Mouse (Mus musculus): ENCODE measurements around the gene Arhgap17. TPM values are rescaled to one million over a fixed set of nuclear protein-coding genes. Genes with fewer than 3 reads are reported as not detected.
A peak's percentile ranks its signal among the peaks of the same experiment; 100 is the strongest.

Gene Arhgap17
- polyA plus RNA-seq, 1 experiment from 2014 or later, result 12.0 TPM

DNA sequence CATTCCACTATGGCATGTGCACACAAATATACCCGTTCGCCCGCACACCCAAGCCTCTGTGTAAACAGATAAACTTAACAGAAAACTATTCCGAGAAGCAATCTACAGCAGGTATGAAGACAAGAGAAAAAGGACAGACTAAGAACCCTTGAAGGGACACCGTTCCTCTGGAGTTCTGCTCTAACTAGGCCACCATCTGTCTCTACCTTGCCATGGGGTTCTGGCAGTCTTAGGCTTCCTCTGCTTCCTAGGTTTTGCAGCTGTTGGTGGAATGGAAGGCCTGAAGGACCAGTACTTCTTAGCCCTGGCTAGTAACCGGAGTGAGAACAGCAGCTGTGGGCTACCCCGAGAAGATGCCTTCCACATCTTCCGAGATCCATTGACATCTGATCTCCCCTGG is 111.6 kb downstream of the Arhgap17 start:
- no peak overlapping the region for H3K9ac ChIP-seq (replicated peaks; ENCODE audit: low read length)
- H3K9me3 ChIP-seq (ENCODE audit: control insufficient read depth, low read length), result no peaks in the 10 kb centered on the region
- H3K4me2 ChIP-seq (ENCODE audit: low read length), result no peak overlapping the region
- no peak overlapping the region for H3K4me3 ChIP-seq (replicated peaks; ENCODE audit: low read depth, low read length)
- ATAC-seq (ENCODE audit: low FRiP score, low TSS enrichment) (no peak), DNase-seq (no peak)
- 89% methylated on average over 8 of the region's 8 CpGs for WGBS
- H3K4me1 ChIP-seq (ENCODE audit: control insufficient read depth, insufficient read depth, low read length), result no peaks in the 10 kb centered on the region
- H3K27ac ChIP-seq (replicated peaks; ENCODE audit: low read depth, low read length), result no peak overlapping the region
- H3K36me3 ChIP-seq (ENCODE audit: control insufficient read depth, insufficient read depth, low read length), result no peaks in the 10 kb centered on the region
- H3K27me3 ChIP-seq (ENCODE audit: control insufficient read depth, insufficient read depth, low read length), result no peaks in the 10 kb centered on the region

DNA sequence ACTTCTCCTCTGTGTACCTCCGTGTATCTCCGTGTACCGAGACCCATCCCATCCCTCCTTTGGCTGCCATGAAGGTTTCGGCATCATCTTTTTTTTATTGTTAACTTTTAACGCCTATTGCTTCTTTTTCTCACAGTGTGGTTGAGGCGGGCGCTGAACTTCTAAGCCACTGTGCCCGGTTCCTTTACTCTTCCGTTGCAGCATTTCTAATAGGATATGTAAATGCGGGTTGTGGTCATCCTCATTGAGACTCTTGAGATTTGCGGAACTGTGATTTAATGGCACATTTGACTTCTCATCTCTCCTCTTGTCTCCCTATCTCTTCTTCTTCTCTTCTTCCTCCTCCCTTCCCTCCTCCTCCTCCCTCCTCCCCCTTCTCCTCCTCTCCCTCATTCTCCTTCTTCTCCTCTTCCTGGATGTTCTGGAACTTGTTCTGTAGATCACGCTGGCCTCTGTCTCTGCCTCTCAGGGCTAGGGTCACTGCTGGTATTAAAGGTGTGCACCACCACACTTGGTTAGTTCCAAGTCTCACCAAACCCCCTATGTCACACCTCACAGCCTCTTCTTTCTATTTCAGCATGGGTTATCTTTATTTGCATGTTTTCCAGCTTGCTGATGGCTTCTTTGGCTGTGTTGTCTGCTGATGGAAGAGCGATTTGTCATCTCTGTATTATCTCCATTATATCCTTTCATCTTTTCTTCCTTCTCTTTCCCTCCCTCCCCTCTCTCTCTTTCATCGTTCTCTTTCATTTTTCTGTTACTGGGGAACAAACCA is 115.3 kb downstream of the Arhgap17 start:
- Histone ChIP-seq H3K4me2 (ENCODE audit: low read length) (no peak overlapping the region), H3K27me3 (ENCODE audit: control insufficient read depth, insufficient read depth, low read length) (no peaks in the 10 kb centered on the region), H3K9ac (replicated peaks; ENCODE audit: low read length) (no peak overlapping the region), H3K4me3 (replicated peaks; ENCODE audit: low read depth, low read length) (no peak overlapping the region), H3K36me3 (ENCODE audit: control insufficient read depth, insufficient read depth, low read length) (no peaks in the 10 kb centered on the region), H3K9me3 (ENCODE audit: control insufficient read depth, low read length) (no peaks in the 10 kb centered on the region), H3K4me1 (ENCODE audit: control insufficient read depth, insufficient read depth, low read length) (no peaks in the 10 kb centered on the region), H3K27ac (replicated peaks; ENCODE audit: low read depth, low read length) (no peak overlapping the region)
- 90% methylated on average over 14 of the region's 14 CpGs for WGBS
- DNase-seq, result no peak
- ATAC-seq (ENCODE audit: low FRiP score, low TSS enrichment), result no peak

DNA sequence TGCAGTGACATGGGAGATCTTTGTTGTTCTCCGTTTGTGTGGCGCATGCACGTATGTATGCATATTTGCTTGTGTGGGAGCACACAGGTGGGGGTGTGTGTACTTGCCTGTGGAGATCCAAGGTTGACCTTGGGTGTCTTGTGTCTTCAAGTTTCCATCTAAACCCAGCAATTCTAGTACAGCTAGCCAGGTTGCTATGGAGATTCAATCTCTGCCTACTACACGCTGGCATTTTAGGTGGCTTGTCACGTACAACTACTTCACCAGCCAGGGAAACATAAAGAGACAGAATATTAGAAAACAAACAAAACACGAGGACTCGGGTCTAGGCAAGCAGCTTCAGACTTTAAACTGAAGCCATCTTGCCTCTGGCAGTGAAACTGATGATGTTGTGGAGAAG is 116.3 kb downstream of the Arhgap17 start:
- H3K9me3 ChIP-seq (ENCODE audit: control insufficient read depth, low read length), result no peaks in the 10 kb centered on the region
- no peak overlapping the region for H3K27ac ChIP-seq (replicated peaks; ENCODE audit: low read depth, low read length)
- 67% methylated on average over 7 of the region's 7 CpGs for WGBS
- H3K4me3 ChIP-seq (replicated peaks; ENCODE audit: low read depth, low read length), result no peak overlapping the region
- no peaks in the 10 kb centered on the region for H3K36me3 ChIP-seq (ENCODE audit: control insufficient read depth, insufficient read depth, low read length)
- DNase-seq, result peak; percentile 22
- no peak overlapping the region for H3K9ac ChIP-seq (replicated peaks; ENCODE audit: low read length)
- no peaks in the 10 kb centered on the region for H3K27me3 ChIP-seq (ENCODE audit: control insufficient read depth, insufficient read depth, low read length)
- ATAC-seq (ENCODE audit: low FRiP score, low TSS enrichment), result no peak
- H3K4me1 ChIP-seq (ENCODE audit: control insufficient read depth, insufficient read depth, low read length), result no peaks in the 10 kb centered on the region
- no peak overlapping the region for H3K4me2 ChIP-seq (ENCODE audit: low read length)

DNA sequence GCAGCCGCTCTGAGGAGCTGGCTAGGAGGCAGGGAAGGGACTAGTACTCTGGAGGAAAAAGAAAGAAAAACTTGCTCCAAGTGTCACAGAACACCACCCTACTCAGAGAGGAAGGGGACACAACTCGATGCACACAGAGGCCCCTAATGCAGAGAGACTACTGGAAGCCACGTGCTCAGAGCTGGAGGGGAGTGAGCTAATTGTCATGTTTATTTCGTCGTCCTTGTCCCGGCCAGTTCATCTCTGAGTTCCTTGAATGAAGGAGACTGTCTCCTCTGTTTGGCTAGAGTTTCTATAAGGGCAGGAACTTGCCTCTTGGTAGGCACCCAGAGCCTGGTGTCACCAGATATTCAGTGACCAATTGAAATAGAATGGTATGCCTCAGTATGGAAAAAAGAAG is 118.4 kb downstream of the Arhgap17 start:
- H3K9me3 ChIP-seq (ENCODE audit: control insufficient read depth, low read length), result no peaks in the 10 kb centered on the region
- 56% methylated on average over 6 of the region's 6 CpGs for WGBS
- no peak overlapping the region for H3K9ac ChIP-seq (replicated peaks; ENCODE audit: low read length)
- DNase-seq (no peak), ATAC-seq (ENCODE audit: low FRiP score, low TSS enrichment) (no peak)
- H3K4me2 ChIP-seq (ENCODE audit: low read length), result no peak overlapping the region
- no peaks in the 10 kb centered on the region for H3K27me3 ChIP-seq (ENCODE audit: control insufficient read depth, insufficient read depth, low read length)
- H3K27ac ChIP-seq (replicated peaks; ENCODE audit: low read depth, low read length), result no peak overlapping the region
- no peak overlapping the region for H3K4me3 ChIP-seq (replicated peaks; ENCODE audit: low read depth, low read length)
- H3K4me1 ChIP-seq (ENCODE audit: control insufficient read depth, insufficient read depth, low read length), result no peaks in the 10 kb centered on the region
- H3K36me3 ChIP-seq (ENCODE audit: control insufficient read depth, insufficient read depth, low read length), result no peaks in the 10 kb centered on the region

DNA sequence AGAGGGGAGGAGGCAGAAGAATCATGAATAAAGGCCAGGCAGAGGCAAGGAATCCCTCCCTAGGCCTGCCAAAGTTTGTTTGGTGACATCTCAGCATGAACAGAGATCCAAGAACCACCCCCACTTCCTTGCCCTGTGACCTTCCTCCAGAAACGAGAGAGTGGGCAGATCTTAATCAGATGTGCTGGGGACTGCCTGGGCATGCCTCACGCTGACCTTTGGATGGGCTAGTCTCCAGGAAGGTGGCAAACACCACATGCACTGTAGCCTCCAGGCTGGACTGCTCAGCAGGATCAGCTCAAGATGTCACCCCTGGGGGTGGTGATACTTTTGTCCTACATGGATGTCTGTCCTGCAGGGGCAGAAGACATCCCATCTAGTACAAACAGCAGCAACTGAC is 121.5 kb downstream of the Arhgap17 start:
- Histone ChIP-seq H3K4me3 (replicated peaks; ENCODE audit: low read depth, low read length) (no peak overlapping the region), H3K9ac (replicated peaks; ENCODE audit: low read length) (no peak overlapping the region), H3K9me3 (ENCODE audit: control insufficient read depth, low read length) (no peaks in the 10 kb centered on the region), H3K27ac (replicated peaks; ENCODE audit: low read depth, low read length) (no peak overlapping the region), H3K36me3 (ENCODE audit: control insufficient read depth, insufficient read depth, low read length) (no peaks in the 10 kb centered on the region), H3K27me3 (ENCODE audit: control insufficient read depth, insufficient read depth, low read length) (no peaks in the 10 kb centered on the region), H3K4me1 (ENCODE audit: control insufficient read depth, insufficient read depth, low read length) (no peaks in the 10 kb centered on the region), H3K4me2 (ENCODE audit: low read length) (no peak overlapping the region)
- WGBS, result 68% methylated on average over 2 of the region's 2 CpGs
- ATAC-seq (ENCODE audit: low FRiP score, low TSS enrichment) (no peak), DNase-seq (no peak)

DNA sequence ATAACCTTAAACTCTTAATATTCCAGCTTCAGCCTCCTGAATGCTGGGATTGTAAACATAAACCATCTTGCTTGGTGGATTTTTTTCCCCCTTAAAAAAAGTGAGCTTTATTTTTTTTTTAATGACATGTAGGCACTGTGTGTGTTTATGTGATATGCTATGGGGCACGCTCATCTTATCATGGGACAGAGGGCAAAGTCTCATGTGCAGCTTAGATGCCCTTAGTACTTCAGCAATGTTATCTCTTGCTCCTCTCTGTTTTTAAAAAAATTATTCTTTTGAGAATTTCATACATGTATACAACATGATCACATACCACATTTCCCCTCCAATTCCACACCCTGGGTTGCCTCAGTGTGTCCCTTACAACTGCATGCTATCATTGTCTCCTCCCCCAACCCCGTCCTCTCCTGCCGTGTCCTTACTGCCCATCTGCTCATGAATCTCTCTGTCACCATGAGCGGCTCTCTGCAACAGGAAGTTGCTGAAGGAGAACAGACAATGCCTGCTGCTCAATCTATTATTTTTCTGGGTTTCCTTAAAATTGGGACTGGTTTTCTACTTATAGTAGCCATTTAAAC is 123.1 kb downstream of the Arhgap17 start:
- Histone ChIP-seq H3K4me3 (replicated peaks; ENCODE audit: low read depth, low read length) (no peak overlapping the region), H3K4me2 (ENCODE audit: low read length) (no peak overlapping the region), H3K9me3 (ENCODE audit: control insufficient read depth, low read length) (no peaks in the 10 kb centered on the region), H3K27me3 (ENCODE audit: control insufficient read depth, insufficient read depth, low read length) (no peaks in the 10 kb centered on the region), H3K27ac (replicated peaks; ENCODE audit: low read depth, low read length) (no peak overlapping the region), H3K9ac (replicated peaks; ENCODE audit: low read length) (no peak overlapping the region), H3K4me1 (ENCODE audit: control insufficient read depth, insufficient read depth, low read length) (no peaks in the 10 kb centered on the region), H3K36me3 (ENCODE audit: control insufficient read depth, insufficient read depth, low read length) (no peaks in the 10 kb centered on the region)
- 69% methylated on average over 4 of the region's 4 CpGs for WGBS
- ATAC-seq (ENCODE audit: low FRiP score, low TSS enrichment) (no peak), DNase-seq (no peak)

DNA sequence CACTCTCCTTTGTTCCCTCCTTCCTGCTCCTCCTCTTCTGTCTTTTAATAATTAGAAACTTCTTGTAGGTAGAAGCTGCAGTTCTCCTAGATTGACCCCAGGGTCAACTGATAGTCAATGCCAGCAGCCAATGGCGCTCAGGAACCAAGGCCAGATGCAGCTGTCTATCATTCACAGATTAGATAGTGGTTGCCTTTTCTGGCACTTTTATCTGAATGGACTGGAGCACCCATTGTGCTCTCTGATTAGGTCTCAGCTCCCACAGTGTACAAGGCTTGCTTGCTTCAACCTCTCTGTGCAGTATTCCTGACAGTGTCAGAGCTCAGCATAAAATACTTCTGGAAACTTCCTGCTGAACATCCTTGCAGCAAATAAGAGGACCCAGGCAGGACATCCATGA is 124.9 kb downstream of the Arhgap17 start:
- H3K9ac ChIP-seq (replicated peaks; ENCODE audit: low read length), result no peak overlapping the region
- H3K4me3 ChIP-seq (replicated peaks; ENCODE audit: low read depth, low read length), result no peak overlapping the region
- H3K4me1 ChIP-seq (ENCODE audit: control insufficient read depth, insufficient read depth, low read length), result no peaks in the 10 kb centered on the region
- no peak overlapping the region for H3K27ac ChIP-seq (replicated peaks; ENCODE audit: low read depth, low read length)
- no peak overlapping the region for H3K4me2 ChIP-seq (ENCODE audit: low read length)
- WGBS, result 87% methylated on average over 1 of the region's 1 CpGs
- DNase-seq (no peak), ATAC-seq (ENCODE audit: low FRiP score, low TSS enrichment) (no peak)
- H3K36me3 ChIP-seq (ENCODE audit: control insufficient read depth, insufficient read depth, low read length), result no peaks in the 10 kb centered on the region
- H3K27me3 ChIP-seq (ENCODE audit: control insufficient read depth, insufficient read depth, low read length), result no peaks in the 10 kb centered on the region
- no peaks in the 10 kb centered on the region for H3K9me3 ChIP-seq (ENCODE audit: control insufficient read depth, low read length)

DNA sequence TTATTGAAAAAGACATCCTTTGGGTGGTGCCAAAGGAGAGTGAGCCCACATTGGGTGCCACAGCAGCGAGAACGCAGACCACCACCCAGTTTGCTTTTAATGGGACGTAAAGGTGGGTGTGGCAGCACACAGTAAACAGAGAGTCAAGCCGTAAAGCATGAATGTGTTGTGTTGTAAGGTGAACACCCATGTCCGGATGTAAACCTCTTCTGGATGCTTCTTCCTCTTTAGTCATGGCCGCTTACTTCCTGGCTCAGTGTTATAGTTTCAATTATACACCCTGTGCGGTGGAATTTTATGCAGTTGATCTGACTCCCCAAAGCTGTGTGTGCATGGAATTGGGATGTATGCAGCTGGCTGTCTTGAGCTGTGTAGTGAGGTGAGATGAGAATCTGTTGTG is 127.5 kb downstream of the Arhgap17 start:
- 95% methylated on average over 7 of the region's 7 CpGs for WGBS

DNA sequence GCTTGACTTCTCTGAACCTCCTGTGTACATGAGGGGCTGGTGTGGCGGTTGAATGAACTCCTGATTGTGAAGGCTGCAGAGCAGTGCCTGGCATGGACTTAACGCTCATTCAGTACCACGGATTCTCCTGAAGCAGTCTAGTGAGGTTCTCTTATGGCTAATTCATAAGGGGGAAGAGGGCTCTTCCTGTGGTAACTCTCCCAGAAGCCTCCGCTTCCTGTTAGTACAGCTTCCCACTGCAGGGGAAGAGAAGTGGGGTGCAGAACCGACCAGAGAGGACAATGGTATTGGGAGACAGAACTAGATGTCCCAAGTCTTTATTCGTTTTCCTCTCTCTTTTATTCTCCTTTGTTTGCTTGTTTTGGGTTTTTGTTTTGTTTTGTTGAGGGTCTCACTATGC is 129.7 kb downstream of the Arhgap17 start:
- Histone ChIP-seq H3K4me3 (replicated peaks; ENCODE audit: low read depth, low read length) (no peak overlapping the region), H3K4me2 (ENCODE audit: low read length) (no peak overlapping the region), H3K4me1 (ENCODE audit: control insufficient read depth, insufficient read depth, low read length) (peaks cover 6% of the 10 kb centered on the region), H3K27me3 (ENCODE audit: control insufficient read depth, insufficient read depth, low read length) (no peaks in the 10 kb centered on the region), H3K9me3 (ENCODE audit: control insufficient read depth, low read length) (no peaks in the 10 kb centered on the region), H3K36me3 (ENCODE audit: control insufficient read depth, insufficient read depth, low read length) (no peaks in the 10 kb centered on the region), H3K27ac (replicated peaks; ENCODE audit: low read depth, low read length) (no peak overlapping the region), H3K9ac (replicated peaks; ENCODE audit: low read length) (no peak overlapping the region)
- DNase-seq (no peak), ATAC-seq (ENCODE audit: low FRiP score, low TSS enrichment) (no peak)
- 77% methylated on average over 6 of the region's 6 CpGs for WGBS

More for the DNA sequence above, 127.5 kb downstream of the Arhgap17 start:
- H3K9ac ChIP-seq (replicated peaks; ENCODE audit: low read length), result no peak overlapping the region
- ATAC-seq (ENCODE audit: low FRiP score, low TSS enrichment), result no peak
- no peaks in the 10 kb centered on the region for H3K9me3 ChIP-seq (ENCODE audit: control insufficient read depth, low read length)
- no peaks in the 10 kb centered on the region for H3K36me3 ChIP-seq (ENCODE audit: control insufficient read depth, insufficient read depth, low read length)
- H3K4me2 ChIP-seq (ENCODE audit: low read length), result no peak overlapping the region
- H3K27ac ChIP-seq (replicated peaks; ENCODE audit: low read depth, low read length), result no peak overlapping the region
- DNase-seq, result no peak
- H3K27me3 ChIP-seq (ENCODE audit: control insufficient read depth, insufficient read depth, low read length), result no peaks in the 10 kb centered on the region
- peaks cover 6% of the 10 kb centered on the region for H3K4me1 ChIP-seq (ENCODE audit: control insufficient read depth, insufficient read depth, low read length)
- no peak overlapping the region for H3K4me3 ChIP-seq (replicated peaks; ENCODE audit: low read depth, low read length)

All from midbrain, embryonic 14.5 days (tissue).